Mouse (Mus musculus) myocyte (in vitro differentiated cells): Measurements from ENCODE around the gene Zbtb11.

Experiments used
- CEBPB ChIP-seq: IDR thresholded peaks from 2 replicates; pipeline ENCODE4 v1.6.1; 2011; ENCODE audit warnings: mild to moderate bottlenecking, moderate library complexity; ENCODE audit not compliant: poor library complexity, insufficient read depth, severe bottlenecking
- E2F4 ChIP-seq: IDR thresholded peaks from one replicate; pipeline ENCODE4 v1.6.1; 2011; ENCODE audit warnings: mild to moderate bottlenecking, control low read depth, moderate library complexity; ENCODE audit not compliant: insufficient read depth
- MAX ChIP-seq: IDR thresholded peaks from one replicate; pipeline ENCODE4 v1.6.1; 2011; ENCODE audit warnings: low read depth, mild to moderate bottlenecking, control low read depth
- MYOG ChIP-seq, 3 experiments: IDR thresholded peaks; one replicate each; pipeline ENCODE4 v1.6.1; 2011; ENCODE audit warnings: control low read depth in 2 of 3, low read depth in 2 of 3, mild to moderate bottlenecking in 2 of 3; ENCODE audit not compliant: insufficient read length in 2 of 3, control insufficient read depth in 1 of 3, insufficient read depth in 1 of 3
- POLR2A ChIP-seq: IDR thresholded peaks from one replicate; pipeline ENCODE4 v1.6.1; 2011; ENCODE audit warnings: low read depth, mild to moderate bottlenecking, control low read depth, moderate library complexity; ENCODE audit not compliant: insufficient read length
- POLR2AphosphoS2 ChIP-seq: IDR thresholded peaks from one replicate; pipeline ENCODE4 v1.6.1; 2011; ENCODE audit warnings: low read depth, control low read depth; ENCODE audit not compliant: insufficient read length
- REST ChIP-seq: IDR thresholded peaks from one replicate; pipeline ENCODE4 v1.6.1; 2011; ENCODE audit warnings: mild to moderate bottlenecking, control low read depth, moderate library complexity; ENCODE audit not compliant: insufficient read depth, insufficient read length
- SRF ChIP-seq: IDR thresholded peaks from one replicate; pipeline ENCODE4 v1.6.1; 2011; ENCODE audit warnings: low read depth; ENCODE audit not compliant: control insufficient read depth, insufficient read length
- TCF12 ChIP-seq: IDR thresholded peaks from one replicate; pipeline ENCODE4 v1.6.1; 2011; ENCODE audit warnings: mild to moderate bottlenecking, control low read depth; ENCODE audit not compliant: poor library complexity, insufficient read depth, severe bottlenecking
- TCF3 ChIP-seq: IDR thresholded peaks from one replicate; pipeline ENCODE4 v1.6.1; 2011; ENCODE audit warnings: low read depth, control low read depth; ENCODE audit not compliant: insufficient read length
- USF1 ChIP-seq: IDR thresholded peaks from one replicate; pipeline ENCODE4 v1.6.1; 2011; ENCODE audit warnings: low read depth, mild to moderate bottlenecking, control low read depth, moderate library complexity

- TF ChIP-seq MYOG (IDR thresholded peaks at IDR 0.05; ENCODE audit: control insufficient read depth in 1 of 3, insufficient read depth in 1 of 3, insufficient read length in 2 of 3, low read depth in 2 of 3) (no peak), TCF12 (no peak), POLR2A (no peak), CEBPB (no peak), USF1 (peak; percentile 58), MAX (no peak), POLR2AphosphoS2 (no peak), TCF3 (no peak), REST (no peak), SRF (no peak), E2F4 (no peak)
Measured at GRCm38 (mm10) chr16:55933681-55934343, 39.9 kb upstream of the Zbtb11 start.
